Mouse (Mus musculus): ENCODE data around the gene Mecom.

DNA sequence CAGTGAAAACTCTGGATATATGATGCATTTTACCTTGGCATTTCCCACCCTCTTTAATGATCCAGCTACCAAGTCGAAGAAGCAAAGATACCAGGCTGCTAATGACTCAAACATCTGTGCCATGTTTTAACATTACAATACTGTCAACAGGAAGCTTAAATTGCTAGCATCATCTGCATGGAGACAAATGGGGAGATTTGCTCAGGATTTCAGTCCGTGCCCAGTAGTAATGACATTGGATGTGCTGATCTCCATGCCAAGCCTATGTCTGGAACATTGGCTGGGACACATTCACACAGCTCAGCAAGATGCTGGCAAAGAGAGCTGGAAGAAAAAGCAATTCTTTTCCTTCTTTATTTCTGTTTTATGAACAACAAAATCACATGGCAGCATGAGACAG lies 53.4 kb downstream of the Mecom start:
- TF ChIP-seq CTCF (conservative IDR thresholded peaks at IDR 0.05; ENCODE audit: low read length) (no peak), NANOG (IDR thresholded peaks at IDR 0.05; ENCODE audit: borderline replicate concordance, low read length) (no peak), POU5F1 (IDR thresholded peaks at IDR 0.05; ENCODE audit: borderline replicate concordance, low read length) (no peak)

All from E14TG2a.4 (cell line).